Mouse (Mus musculus): Measurements from ENCODE around the gene Tnrc18.
A peak's percentile ranks its signal among the peaks of the same experiment; 100 is the strongest.

Gene Tnrc18

GRCm38 (mm10) chr5:142822286-142823095 lies 5.0 kb upstream of the Tnrc18 start:
- DNase-seq (ENCODE audit: low spot score in 2 of 2): peak in 1 of 2 experiments; percentile 49

- no peak for DNase-seq (ENCODE audit: low spot score in 2 of 2)
Measured at GRCm38 (mm10) chr5:142821974-142822285, 4.5 kb upstream of the Tnrc18 start.

- peak in 1 of 2 experiments; percentile 76 for DNase-seq (ENCODE audit: low spot score in 2 of 2)
Measured at GRCm38 (mm10) chr5:142821266-142821973, 4.0 kb upstream of the Tnrc18 start.

- DNase-seq (ENCODE audit: low spot score in 2 of 2): peak in 1 of 2 experiments; percentile 72
Measured at GRCm38 (mm10) chr5:142820276-142821265, 3.1 kb upstream of the Tnrc18 start.

- DNase-seq (ENCODE audit: low spot score in 2 of 2): peak in 1 of 2 experiments; percentile 88
Measured at GRCm38 (mm10) chr5:142819385-142820275, 2.2 kb upstream of the Tnrc18 start.

- peak in 1 of 2 experiments; percentile 51 for DNase-seq (ENCODE audit: low spot score in 2 of 2)
Measured at GRCm38 (mm10) chr5:142818435-142819360, 1.2 kb upstream of the Tnrc18 start.

GRCm38 (mm10) chr5:142816811-142817523 lies 495 bp downstream of the Tnrc18 start:
- peak in 1 of 2 experiments; percentile 72 for DNase-seq (ENCODE audit: low spot score in 2 of 2)

GRCm38 (mm10) chr5:142816031-142816810 lies 1.2 kb downstream of the Tnrc18 start:
- DNase-seq (ENCODE audit: low spot score in 2 of 2): peak in 1 of 2 experiments; percentile 61

GRCm38 (mm10) chr5:142815421-142816001 lies 2.0 kb downstream of the Tnrc18 start:
- no peak for DNase-seq (ENCODE audit: low spot score in 2 of 2)

GRCm38 (mm10) chr5:142814711-142815420 lies 2.6 kb downstream of the Tnrc18 start:
- DNase-seq (ENCODE audit: low spot score in 2 of 2): no peak

- DNase-seq (ENCODE audit: low spot score in 2 of 2): no peak
Measured at GRCm38 (mm10) chr5:142814161-142814651, 3.3 kb downstream of the Tnrc18 start.

GRCm38 (mm10) chr5:142813722-142814111 lies 3.7 kb downstream of the Tnrc18 start:
- no peak for DNase-seq (ENCODE audit: low spot score in 2 of 2)

- DNase-seq (ENCODE audit: low spot score in 2 of 2): no peak
Measured at GRCm38 (mm10) chr5:142812976-142813721, 4.3 kb downstream of the Tnrc18 start.

GRCm38 (mm10) chr5:142812621-142812975 lies 4.9 kb downstream of the Tnrc18 start:
- DNase-seq (ENCODE audit: low spot score in 2 of 2): no peak

- DNase-seq (ENCODE audit: low spot score in 2 of 2): no peak
Measured at GRCm38 (mm10) chr5:142811870-142812443, 5.5 kb downstream of the Tnrc18 start.
